Mouse (Mus musculus): ENCODE results near the gene Gm9972.

GRCm38 (mm10) chr11:43032141-43032540 lies 3.4 kb upstream of the Gm9972 start:
- TF ChIP-seq POLR2A (IDR thresholded peaks at IDR 0.05; ENCODE audit: low read depth, low read length) (no peak), CTCF (IDR thresholded peaks at IDR 0.05; ENCODE audit: extremely low read depth, insufficient read length, insufficient replicate concordance, low read depth, low read length) (no peak)

All from small intestine, adult 2 months (tissue).